Mouse (Mus musculus) midbrain, postnatal 0 days (tissue): ENCODE results near the gene Etfb. TPM values are rescaled to one million over a fixed set of nuclear protein-coding genes. Genes with fewer than 3 reads are reported as not detected.

ENCODE experiments used
- ATAC-seq: fragments of 200-750 bp; cut with Nextera tagmentation; 2 replicates; pipeline ENCODE4 v1.8.0; 2017; ENCODE audit warnings: moderate number of reproducible peaks, mild to moderate bottlenecking, moderate TSS enrichment, moderate library complexity; ENCODE audit not compliant: low FRiP score
- DNase-seq: peaks from one replicate; pipeline ENCODE4 v3.0.0-alpha.2; 2015; ENCODE audit warnings: low spot score
- H3K27ac ChIP-seq: fragments of 300-500 bp; sonication (generic); 2 replicates; pipeline ENCODE4 v1.5.1; 2014; ENCODE audit warnings: low read depth, mild to moderate bottlenecking, low read length, mixed read lengths
- H3K27me3 ChIP-seq: fragments of 300-500 bp; sonication (generic); 2 replicates; pipeline ENCODE4 v1.6.1; 2014; ENCODE audit warnings: low read length, control low read depth, mixed read lengths; ENCODE audit not compliant: insufficient read depth
- H3K36me3 ChIP-seq: fragments of 300-500 bp; sonication (generic); 2 replicates; pipeline ENCODE4 v1.6.1; 2014; ENCODE audit warnings: low read length, control low read depth, mixed read lengths; ENCODE audit not compliant: insufficient read depth
- H3K4me1 ChIP-seq: fragments of 300-500 bp; sonication (generic); 2 replicates; pipeline ENCODE4 v1.6.1; 2014; ENCODE audit warnings: mild to moderate bottlenecking, control low read depth, antibody characterized with exemption, low read length, mixed read lengths; ENCODE audit not compliant: insufficient read depth
- H3K4me2 ChIP-seq: fragments of 300-500 bp; sonication (generic); 2 replicates; pipeline ENCODE4 v1.6.1; 2014; ENCODE audit warnings: low read depth, mild to moderate bottlenecking, low read length, mixed read lengths; ENCODE audit not compliant: poor library complexity, severe bottlenecking
- H3K4me3 ChIP-seq: fragments of 300-500 bp; sonication (generic); 2 replicates; pipeline ENCODE4 v1.5.1; 2014; ENCODE audit warnings: low read depth, mild to moderate bottlenecking, low read length, moderate library complexity
- H3K9ac ChIP-seq: fragments of 300-500 bp; sonication (generic); replicated peaks from 2 replicates; pipeline ENCODE4 v1.6.1; 2014; ENCODE audit warnings: mild to moderate bottlenecking, low read length, moderate library complexity, mixed read lengths; ENCODE audit not compliant: poor library complexity, severe bottlenecking
- H3K9me3 ChIP-seq: fragments of 300-500 bp; sonication (generic); 2 replicates; pipeline ENCODE4 v1.6.1; 2016; ENCODE audit warnings: low read length, control low read depth
- CTCF ChIP-seq: IDR thresholded peaks from 2 replicates; pipeline ENCODE4 v1.5.1; 2016; ENCODE audit warnings: antibody characterized with exemption, mild to moderate bottlenecking
- WGBS: fragments of 180-500 bp; shearing (Covaris S2); extraction: QIAGEN DNeasy Blood & Tissue Kit; methylation state at CpG from one replicate; pipeline ENCODE4 v1.1.7; 2014; 5-methylcytosine and 5-hydroxymethylcytosine counted together
- polyA plus RNA-seq: library from polyadenylated mRNA; unstranded; fragments of >200 nt; fragmentation: Nextera tagmentation; extraction: Ambion mirVana; gene quantifications from 2 replicates; pipeline ENCODE4 v1.2.1, GENCODE M21; 2015
- total RNA-seq: library from RNA; depleted of rRNA; stranded (reverse); fragments of >200 nt; gene quantifications from 2 replicates; pipeline ENCODE4 v1.2.3, GENCODE M21; 2014

Gene Etfb
- total and polyA plus RNA-seq, 2 experiments from 2014 or later: 28.6 to 94.0 TPM

- peaks cover 15% of the 10 kb centered on the region for H3K36me3 ChIP-seq
- no peak overlapping the region for H3K27ac ChIP-seq
- 92% methylated on average over 14 of the region's 14 CpGs for WGBS
Measured at GRCm38 (mm10) chr7:43453599-43454355, 9.9 kb downstream of the Etfb start.

DNA sequence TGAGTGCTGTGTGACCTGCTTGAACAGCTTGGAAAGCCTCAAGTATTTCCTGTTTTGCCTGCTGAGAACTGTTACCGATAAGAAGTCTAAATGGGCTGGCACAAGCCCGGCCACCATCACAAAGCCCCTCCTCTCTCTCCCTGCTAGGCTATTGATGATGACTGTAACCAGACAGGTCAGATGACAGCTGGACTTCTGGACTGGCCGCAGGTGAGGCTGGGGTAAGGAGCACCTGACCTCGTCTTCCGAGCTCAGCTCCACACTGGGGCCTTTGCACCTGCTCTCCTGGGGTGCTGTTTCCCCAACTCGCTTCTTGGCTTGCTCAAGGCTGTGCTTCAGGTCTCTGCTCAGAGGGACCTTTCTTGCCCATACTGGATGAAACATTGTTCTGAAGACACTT is 10.5 kb downstream of the Etfb start:
- DNase-seq: no peak
- no peaks in the 10 kb centered on the region for H3K9me3 ChIP-seq
- H3K27me3 ChIP-seq: no peaks in the 10 kb centered on the region
- H3K27ac ChIP-seq: no peak overlapping the region
- no peak for TF ChIP-seq CTCF
- H3K4me3 ChIP-seq: no peak overlapping the region
- H3K9ac ChIP-seq: no peak overlapping the region
- WGBS: 93% methylated on average over 6 of the region's 6 CpGs
- no peak overlapping the region for H3K4me2 ChIP-seq
- ATAC-seq: no peak
- peaks cover 15% of the 10 kb centered on the region for H3K36me3 ChIP-seq
- no peaks in the 10 kb centered on the region for H3K4me1 ChIP-seq

More at GRCm38 (mm10) chr7:43453599-43454355, 9.9 kb downstream of the Etfb start:
- DNase-seq: no peak
- no peak for ATAC-seq
- Histone ChIP-seq H3K27me3 (no peaks in the 10 kb centered on the region), H3K9me3 (no peaks in the 10 kb centered on the region), H3K4me3 (no peak overlapping the region), H3K4me2 (no peak overlapping the region), H3K9ac (no peak overlapping the region), H3K4me1 (no peaks in the 10 kb centered on the region)
- no peak for TF ChIP-seq CTCF

- Histone ChIP-seq H3K9ac (no peak within 1 kb of the TSS), H3K27me3 (no peaks in the 10 kb centered on the region), H3K4me2 (no peak within 1 kb of the TSS), H3K36me3 (no peaks in the 10 kb centered on the region), H3K4me3 (no peak within 1 kb of the TSS), H3K9me3 (no peaks in the 10 kb centered on the region), H3K27ac (no peak within 1 kb of the TSS), H3K4me1 (no peaks in the 10 kb centered on the region)
- no peak for DNase-seq
- 61% methylated on average over 4 of the region's 4 CpGs for WGBS
- no peak for ATAC-seq
- TF ChIP-seq CTCF: no peak
Measured at GRCm38 (mm10) chr7:43462851-43463250, 19.0 kb downstream of the Etfb start, which contains the start of gene Vsig10l. TSS of gene Vsig10l (plus strand) at chr7:43463151.

- WGBS: 83% methylated on average over 7 of the region's 7 CpGs
- Histone ChIP-seq H3K27ac (no peak overlapping the region), H3K9ac (no peak overlapping the region), H3K4me2 (no peak overlapping the region), H3K27me3 (no peaks in the 10 kb centered on the region), H3K9me3 (no peaks in the 10 kb centered on the region), H3K4me1 (no peaks in the 10 kb centered on the region), H3K36me3 (no peaks in the 10 kb centered on the region), H3K4me3 (no peak overlapping the region)
- no peak for DNase-seq
- ATAC-seq: no peak
- TF ChIP-seq CTCF: no peak
Measured at GRCm38 (mm10) chr7:43463976-43464375, 20.1 kb downstream of the Etfb start.

- Histone ChIP-seq H3K9me3 (no peaks in the 10 kb centered on the region), H3K4me1 (no peaks in the 10 kb centered on the region), H3K27ac (peak overlapping the region; percentile 68; the same call in 1 of the 2 replicates), H3K27me3 (no peaks in the 10 kb centered on the region), H3K4me3 (peak overlapping the region; percentile 48), H3K9ac (peak overlapping the region; percentile 71), H3K36me3 (no peaks in the 10 kb centered on the region), H3K4me2 (peak overlapping the region; percentile 89)
- no peak; the same call in 1 of the 2 replicates for TF ChIP-seq CTCF
- ATAC-seq (peak; percentile 4), DNase-seq (peak; percentile 61)
- 6% methylated on average over 34 of the region's 35 CpGs for WGBS
Measured at GRCm38 (mm10) chr7:43464864-43465343, 21.0 kb downstream of the Etfb start.
